Mouse (Mus musculus) layer of hippocampus, adult 18-20 months (tissue): ENCODE measurements around the gene Gpr137. TPM values are rescaled to one million over a fixed set of nuclear protein-coding genes. Genes with fewer than 3 reads are reported as not detected.

Experiments used
- DNase-seq, 2 experiments: peaks; one replicate each; pipeline ENCODE4 v3.0.0; 2022; ENCODE audit warnings: low spot score in 2 of 2
- total RNA-seq, 2 experiments: library from RNA; stranded (reverse); gene quantifications; 2 replicates each; pipeline ENCODE4 v1.2.3; 2021

Gpr137 gene
- total RNA-seq, 2 experiments from 2014 or later = 105 to 108 TPM

- DNase-seq = peak; percentile 63 to 80
Observed at GRCm38 (mm10) chr19:6974211-6975205, 32.2 kb upstream of the Gpr137 start, which contains the start of gene Ppp1r14b. Gene Ppp1r14b (plus strand): TSS chr19:6974968.

GRCm38 (mm10) chr19:6973581-6974190, 31.4 kb upstream of the Gpr137 start:
- no peak for DNase-seq

- no peak for DNase-seq
Observed at GRCm38 (mm10) chr19:6972247-6972917, 30.1 kb upstream of the Gpr137 start.

- DNase-seq = no peak
Observed at GRCm38 (mm10) chr19:6971644-6972043, 29.4 kb upstream of the Gpr137 start.

GRCm38 (mm10) chr19:6970460-6971085, 28.3 kb upstream of the Gpr137 start:
- no peak for DNase-seq

- no peak for DNase-seq
Observed at GRCm38 (mm10) chr19:6969665-6970381, 27.5 kb upstream of the Gpr137 start.

- DNase-seq = no peak
Observed at GRCm38 (mm10) chr19:6969291-6969664, 27.0 kb upstream of the Gpr137 start.

GRCm38 (mm10) chr19:6968491-6969271, 26.4 kb upstream of the Gpr137 start:
- DNase-seq = no peak

- no peak for DNase-seq
Observed at GRCm38 (mm10) chr19:6956461-6956860, 14.2 kb upstream of the Gpr137 start.

- no peak for DNase-seq
Observed at GRCm38 (mm10) chr19:6955424-6955823, 13.1 kb upstream of the Gpr137 start.

GRCm38 (mm10) chr19:6954046-6954445, 11.8 kb upstream of the Gpr137 start:
- no peak for DNase-seq

GRCm38 (mm10) chr19:6952712-6953037, 10.4 kb upstream of the Gpr137 start:
- DNase-seq = no peak

- peak; percentile 62 to 75 for DNase-seq
Observed at GRCm38 (mm10) chr19:6951994-6952711, 9.9 kb upstream of the Gpr137 start.

- DNase-seq = peak; percentile 94 to 96
Observed at GRCm38 (mm10) chr19:6951381-6951968, 9.2 kb upstream of the Gpr137 start.

GRCm38 (mm10) chr19:6950613-6951153, 8.4 kb upstream of the Gpr137 start:
- DNase-seq = peak; percentile 61 to 78

GRCm38 (mm10) chr19:6949951-6950350, 7.7 kb upstream of the Gpr137 start:
- DNase-seq = no peak

GRCm38 (mm10) chr19:6949532-6949931, 7.3 kb upstream of the Gpr137 start:
- DNase-seq = no peak

- no peak for DNase-seq
Observed at GRCm38 (mm10) chr19:6948186-6948585, 5.9 kb upstream of the Gpr137 start.

GRCm38 (mm10) chr19:6947742-6948141, 5.5 kb upstream of the Gpr137 start:
- no peak for DNase-seq
